Mouse (Mus musculus): ENCODE data around the gene Rap1gds1. TPM values are rescaled to one million over a fixed set of nuclear protein-coding genes. Genes with fewer than 3 reads are reported as not detected.

The Rap1gds1 gene
- total RNA-seq, 2 experiments from 2014 or later, result 37.5 to 43.0 TPM

DNA sequence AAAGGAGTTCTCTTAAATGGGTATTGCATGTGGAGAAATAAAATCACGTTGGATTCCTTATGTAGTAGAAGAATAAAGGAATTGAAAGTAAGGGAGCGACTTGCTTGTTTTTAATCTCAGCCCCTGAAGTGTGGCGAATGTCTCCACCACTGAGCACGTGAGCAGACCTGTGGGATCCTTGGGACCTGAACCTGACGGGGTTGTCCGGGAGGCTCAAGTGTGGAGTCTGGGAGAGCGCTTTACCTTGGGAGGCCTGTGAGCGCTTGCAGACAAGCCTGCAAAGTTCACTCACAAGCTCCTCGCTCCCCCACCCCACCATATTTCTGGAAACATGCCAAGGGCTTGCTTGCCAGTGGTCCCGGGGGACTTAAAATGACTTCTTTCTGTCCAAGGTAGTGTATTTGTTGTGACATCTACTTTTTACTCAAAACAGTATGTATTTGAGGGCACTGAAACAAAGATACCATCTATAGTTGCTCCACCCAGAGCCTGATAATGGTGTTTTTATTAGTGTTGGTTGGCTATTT is 185.2 kb downstream of the Rap1gds1 start:
- DNase-seq, result no peak
- intact Hi-C loops (cut with DNase I), result no loop called here

DNA sequence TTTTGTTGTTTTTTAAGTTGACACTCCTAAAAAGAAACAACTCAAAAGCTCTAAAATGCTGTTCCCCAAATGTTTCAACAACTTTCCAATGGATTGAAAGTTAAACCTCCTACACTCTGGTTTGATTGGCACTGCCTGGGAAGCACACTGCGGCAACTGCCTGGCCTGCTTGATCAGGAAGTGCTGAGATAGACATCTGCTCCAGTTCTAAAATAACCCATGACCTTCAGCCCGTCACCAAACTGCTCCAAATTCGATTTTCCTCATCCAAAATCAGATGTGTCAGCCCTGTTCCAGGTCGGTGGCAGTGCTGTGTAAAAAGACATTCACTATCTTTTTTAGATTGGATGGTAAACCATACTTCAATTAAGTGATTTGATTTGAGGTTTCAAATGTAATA is 185.8 kb downstream of the Rap1gds1 start:
- DNase-seq, result no peak
- intact Hi-C loops (cut with DNase I), result no loop called here

GRCm38 (mm10) chr3:138886121-138886520 is 188.9 kb downstream of the Rap1gds1 start:
- DNase-seq, result no peak
- intact Hi-C loops (cut with DNase I), result no loop called here

GRCm38 (mm10) chr3:138881725-138882347 is 193.2 kb downstream of the Rap1gds1 start:
- intact Hi-C loops (cut with DNase I), result no loop called here
- no peak for DNase-seq

DNA sequence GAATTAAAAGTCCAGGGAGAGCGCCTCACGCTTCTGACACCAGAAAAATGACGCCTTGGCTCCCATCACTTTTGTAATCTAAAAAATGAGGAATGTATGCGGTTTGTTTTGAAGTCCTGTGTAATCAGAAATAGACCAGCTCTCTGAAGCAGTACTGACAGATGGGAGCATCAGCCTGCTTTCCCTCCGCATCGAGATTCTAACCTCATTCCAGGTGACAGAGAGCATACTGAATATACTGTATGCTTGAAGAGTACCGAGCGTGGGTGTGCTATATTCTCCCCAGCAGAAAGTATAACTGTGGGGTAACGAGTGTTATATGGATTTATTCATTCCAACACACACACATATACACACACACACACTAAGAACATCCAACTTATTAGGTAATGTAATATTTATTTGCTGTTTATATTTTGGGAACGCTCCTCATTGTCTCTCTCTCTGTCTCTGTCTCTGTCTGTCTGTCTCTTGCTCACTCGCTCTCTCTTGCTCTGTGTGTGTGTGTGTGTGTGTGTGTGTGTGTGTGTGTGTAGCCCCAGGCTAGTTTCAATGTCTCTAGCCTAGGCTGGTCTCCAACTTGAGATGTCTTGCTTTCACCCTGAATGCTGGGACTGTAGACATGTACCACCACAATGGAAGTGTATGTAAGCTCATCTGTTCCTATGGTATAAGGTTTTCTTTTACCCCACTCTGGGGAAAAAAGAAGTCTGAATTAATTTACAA is 193.8 kb downstream of the Rap1gds1 start:
- no peak for DNase-seq
- intact Hi-C loops (cut with DNase I), result no loop called here

DNA sequence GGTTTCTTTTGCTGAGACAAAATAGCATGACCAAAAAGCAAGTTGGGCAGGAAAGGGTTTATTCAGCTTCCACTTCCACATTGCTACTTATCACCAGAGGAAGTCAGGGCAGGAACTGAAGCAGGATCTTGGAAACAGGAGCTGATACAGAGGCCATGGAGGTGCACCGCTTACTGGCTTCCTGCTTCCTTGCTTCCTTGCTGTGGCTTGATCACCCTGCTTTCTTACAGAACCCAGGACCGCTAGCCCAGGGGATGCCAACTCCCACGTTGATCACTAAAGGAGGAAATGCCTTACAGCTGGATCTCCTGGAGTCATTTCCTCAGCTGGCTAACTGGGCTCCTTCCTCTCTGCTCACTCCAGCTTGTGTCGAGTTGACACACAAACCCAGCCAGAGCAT is 197.3 kb downstream of the Rap1gds1 start:
- DNase-seq, result no peak
- intact Hi-C loops (cut with DNase I), result no loop called here

- intact Hi-C loops (cut with DNase I), result no loop called here
- DNase-seq, result no peak
These were observed 198.1 kb downstream of the Rap1gds1 start for GRCm38 (mm10) chr3:138876931-138877361.

DNA sequence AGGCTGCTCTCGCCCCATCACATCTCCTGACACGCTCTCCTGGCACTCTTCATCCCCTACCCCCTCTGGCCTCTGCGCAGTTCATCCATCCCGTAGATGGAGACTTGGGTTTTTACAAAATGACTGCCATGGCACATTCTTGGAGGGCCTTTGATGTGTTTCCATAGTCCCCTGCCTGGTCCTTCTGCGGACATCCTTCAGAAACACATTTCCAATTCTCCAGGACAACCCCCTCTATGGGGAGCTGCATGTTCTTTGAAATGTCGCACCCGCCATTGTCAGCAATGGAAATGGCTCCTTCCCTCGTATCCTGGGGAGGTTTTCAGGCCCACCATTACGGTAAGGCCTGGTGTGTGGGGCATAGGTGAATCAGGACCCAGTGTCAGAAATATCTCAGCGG is 198.6 kb downstream of the Rap1gds1 start:
- intact Hi-C loops (cut with DNase I), result no loop called here
- no peak for DNase-seq

- DNase-seq, result no peak
- intact Hi-C loops (cut with DNase I), result no loop called here
These were observed 199.1 kb downstream of the Rap1gds1 start for GRCm38 (mm10) chr3:138875936-138876335.

Other genes with a start within 250 kb of the Rap1gds1 start
- gene Stpg2, start 130.5 kb upstream of the Rap1gds1 start, total RNA-seq (2021), result not detected

Measured in gastrocnemius, postnatal 36 days (tissue).